Mouse (Mus musculus) MEL (cell line): ENCODE results near the gene Fgd1.

Source experiments
- CTCF ChIP-seq, 3 experiments: IDR thresholded peaks in 2 of 3; conservative IDR thresholded peaks in 1 of 3; 2 replicates each; pipeline ENCODE4 v1.5.1; 2011 to 2012; ENCODE audit warnings: low read length in 3 of 3, low read depth in 2 of 3, mild to moderate bottlenecking in 2 of 3, improper control_type of control experiment in 1 of 3, inconsistent platforms in 1 of 3, mixed read lengths in 1 of 3, moderate library complexity in 1 of 3; ENCODE audit not compliant: control insufficient read depth in 1 of 3, insufficient read depth in 1 of 3, poor library complexity in 1 of 3, severe bottlenecking in 1 of 3
- EP300 ChIP-seq, 2 experiments: IDR thresholded peaks; 2 replicates each; pipeline ENCODE4 v1.6.1; 2011; ENCODE audit warnings: improper control_type of control experiment in 2 of 2, low read length in 2 of 2, low read depth in 1 of 2, mild to moderate bottlenecking in 1 of 2
- HCFC1 ChIP-seq: IDR thresholded peaks from 2 replicates; pipeline ENCODE4 v1.6.1; 2012; ENCODE audit warnings: low read depth, mild to moderate bottlenecking, inconsistent platforms, low read length, improper control_type of control experiment, moderate library complexity
- KAT2A ChIP-seq: conservative IDR thresholded peaks from 2 replicates; pipeline ENCODE4 v1.6.1; 2012; ENCODE audit warnings: low read depth, low read length, improper control_type of control experiment, inconsistent platforms
- MAFK ChIP-seq: IDR thresholded peaks from 2 replicates; pipeline ENCODE4 v1.6.1; 2011; ENCODE audit warnings: low read depth, mild to moderate bottlenecking, low read length, improper control_type of control experiment, borderline replicate concordance
- POLR2A ChIP-seq, 2 experiments: IDR thresholded peaks; 2 replicates each; pipeline ENCODE4 v1.6.1; 2011 to 2012; ENCODE audit warnings: low read length in 2 of 2, mild to moderate bottlenecking in 2 of 2, control low read depth in 1 of 2, improper control_type of control experiment in 1 of 2, low read depth in 1 of 2, moderate library complexity in 1 of 2; ENCODE audit not compliant: control insufficient read depth in 1 of 2, insufficient read depth in 1 of 2, poor library complexity in 1 of 2

GRCm38 (mm10) chrX:151055559-151055958, 9.6 kb downstream of the Fgd1 start:
- TF ChIP-seq MAFK (no peak), CTCF (IDR thresholded peaks at IDR 0.05 in 2 of 3, conservative IDR thresholded peaks at IDR 0.05 in 1 of 3; ENCODE audit: control insufficient read depth in 1 of 3, insufficient read depth in 1 of 3, low read depth in 2 of 3, low read length in 3 of 3, poor library complexity in 1 of 3, severe bottlenecking in 1 of 3) (no peak), POLR2A (IDR thresholded peaks at IDR 0.05; ENCODE audit: control insufficient read depth in 1 of 2, insufficient read depth in 1 of 2, low read depth in 1 of 2, low read length in 2 of 2, poor library complexity in 1 of 2) (no peak), EP300 (IDR thresholded peaks at IDR 0.05; ENCODE audit: low read depth in 1 of 2, low read length in 2 of 2) (no peak), KAT2A (no peak), HCFC1 (no peak)
